Mouse (Mus musculus) frontal cortex, postnatal 14 days (tissue): ENCODE data around the gene Tmem120b.

Experiments used
- DNase-seq, 2 experiments: peaks; one replicate each; pipeline ENCODE4 v3.0.0; 2022; ENCODE audit warnings: low spot score in 2 of 2

Tmem120b gene

GRCm38 (mm10) chr5:123159446-123159845, 91.2 kb downstream of the Tmem120b start:
- no peak for DNase-seq

- DNase-seq: no peak
Observed at GRCm38 (mm10) chr5:123159866-123160265, 91.7 kb downstream of the Tmem120b start.

DNA sequence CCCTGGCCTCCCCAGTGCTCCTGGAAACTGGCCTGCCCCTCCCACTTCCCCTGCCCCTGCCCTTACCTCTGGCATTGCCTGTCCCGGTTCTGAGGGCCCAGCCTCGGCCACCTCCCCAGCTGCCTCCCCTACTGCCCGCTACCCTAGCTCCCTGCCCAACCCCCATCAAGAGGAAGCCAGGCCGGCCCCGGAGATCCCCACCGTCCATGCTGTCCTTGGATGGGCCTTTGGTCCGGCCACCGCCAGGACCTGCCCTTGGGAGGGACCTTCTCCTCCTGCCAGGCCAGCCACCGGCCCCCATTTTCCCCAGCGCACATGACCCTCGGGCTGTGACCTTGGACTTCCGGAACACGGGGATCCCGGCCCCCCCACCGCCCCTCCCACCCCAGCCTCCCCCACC, 92.1 kb downstream of the Tmem120b start:
- DNase-seq: no peak

GRCm38 (mm10) chr5:123162942-123163341, 94.7 kb downstream of the Tmem120b start:
- DNase-seq: no peak

GRCm38 (mm10) chr5:123166437-123166836, 98.2 kb downstream of the Tmem120b start:
- DNase-seq: no peak
